In the genomic region with DNA sequence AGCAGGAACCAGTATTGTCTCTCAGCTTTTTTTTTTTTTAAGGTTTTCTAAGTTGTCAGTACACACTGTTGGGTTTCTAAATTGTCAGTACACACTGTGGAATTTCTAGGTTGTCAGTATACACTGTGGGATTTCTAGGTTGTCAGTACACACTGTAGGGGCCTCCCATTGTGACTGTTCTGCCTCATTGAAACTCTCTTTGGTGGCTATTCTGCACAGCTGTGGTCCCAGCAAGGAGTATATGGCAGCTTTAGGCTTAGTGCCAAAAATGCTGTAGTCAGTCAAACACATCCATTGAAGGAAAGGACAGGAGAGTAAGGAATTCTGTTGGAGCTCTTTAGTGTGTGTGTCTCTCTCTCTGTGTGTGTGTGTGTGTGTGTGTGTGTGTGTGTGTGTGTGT, we compare ENCODE assay signal across 27 mouse cellular contexts.
DNase-seq lines count a peak whose midpoint lies in the region; ATAC-seq lines count a peak whose summit lies in the region.
"Had no signal": no experiment of that assay in that cellular context is flagged by ENCODE, and none has a peak within 500 bp of the region (broad histone marks: within the 10 kb centered on the region; RNA-seq: fewer than 3 reads in every experiment).

No protein-coding gene starts in this region.

- no peak overlapping the region for H3K4me3 ChIP-seq in hindbrain, embryonic 14.5 days (replicated peaks; ENCODE audit: low read length)
- no peak overlapping the region for H3K4me3 ChIP-seq in hindbrain, embryonic 10.5 days
- H3K4me3 ChIP-seq in midbrain, embryonic 12.5 days = no peak overlapping the region
- H3K4me3 ChIP-seq in midbrain, embryonic 16.5 days (ENCODE audit: low read depth, low read length) = no peak overlapping the region
- no peak overlapping the region for H3K4me3 ChIP-seq in midbrain, embryonic 14.5 days (replicated peaks; ENCODE audit: low read depth, low read length)
- no peak overlapping the region for H3K4me3 ChIP-seq in kidney, embryonic 15.5 days (replicated peaks)
- H3K4me3 ChIP-seq: heart, embryonic 10.5 days; heart, embryonic 15.5 days; limb, embryonic 12.5 days; liver, embryonic 15.5 days; lung, embryonic 15.5 days had no signal

- no peak overlapping the region for H3K4me2 ChIP-seq in hindbrain, embryonic 14.5 days (replicated peaks)
- no peak overlapping the region for H3K4me2 ChIP-seq in midbrain, embryonic 12.5 days (replicated peaks)
- H3K4me2 ChIP-seq in midbrain, embryonic 16.5 days (ENCODE audit: low read length) = no peak overlapping the region
- H3K4me2 ChIP-seq in midbrain, embryonic 14.5 days (ENCODE audit: low read length) = no peak overlapping the region
- H3K4me2 ChIP-seq in kidney, embryonic 15.5 days = no peak overlapping the region
- H3K4me2 ChIP-seq: heart, embryonic 15.5 days; limb, embryonic 12.5 days; liver, embryonic 15.5 days; lung, embryonic 15.5 days had no signal

- H3K27ac ChIP-seq in hindbrain, embryonic 14.5 days = no peak overlapping the region
- no peak overlapping the region for H3K27ac ChIP-seq in hindbrain, embryonic 10.5 days
- no peak overlapping the region for H3K27ac ChIP-seq in midbrain, embryonic 12.5 days (replicated peaks)
- H3K27ac ChIP-seq in midbrain, embryonic 16.5 days (ENCODE audit: low read length) = no peak overlapping the region
- no peak overlapping the region for H3K27ac ChIP-seq in midbrain, embryonic 14.5 days (replicated peaks; ENCODE audit: low read depth, low read length)
- H3K27ac ChIP-seq in kidney, embryonic 15.5 days = no peak overlapping the region
- H3K27ac ChIP-seq: heart, embryonic 10.5 days; heart, embryonic 15.5 days; limb, embryonic 12.5 days; liver, embryonic 15.5 days; lung, embryonic 15.5 days had no signal

- no peaks in the 10 kb centered on the region for H3K36me3 ChIP-seq in hindbrain, embryonic 14.5 days (replicated peaks; ENCODE audit: control insufficient read depth, insufficient read depth)
- H3K36me3 ChIP-seq in hindbrain, embryonic 10.5 days = no peaks in the 10 kb centered on the region
- H3K36me3 ChIP-seq in midbrain, embryonic 12.5 days = no peaks in the 10 kb centered on the region
- no peaks in the 10 kb centered on the region for H3K36me3 ChIP-seq in midbrain, embryonic 16.5 days (ENCODE audit: control insufficient read depth, insufficient read depth, low read length)
- no peaks in the 10 kb centered on the region for H3K36me3 ChIP-seq in midbrain, embryonic 14.5 days (ENCODE audit: control insufficient read depth, insufficient read depth, low read length)
- H3K36me3 ChIP-seq in kidney, embryonic 15.5 days = no peaks in the 10 kb centered on the region
- H3K36me3 ChIP-seq: G1E; heart, embryonic 10.5 days; heart, embryonic 15.5 days; limb, embryonic 12.5 days; liver, embryonic 15.5 days; lung, embryonic 15.5 days had no signal

- H3K9ac ChIP-seq in hindbrain, embryonic 14.5 days = no peak overlapping the region
- H3K9ac ChIP-seq in midbrain, embryonic 12.5 days (replicated peaks) = no peak overlapping the region
- no peak overlapping the region for H3K9ac ChIP-seq in midbrain, embryonic 16.5 days (ENCODE audit: low read depth, low read length)
- no peak overlapping the region for H3K9ac ChIP-seq in midbrain, embryonic 14.5 days (replicated peaks; ENCODE audit: low read length)
- H3K9ac ChIP-seq in kidney, embryonic 15.5 days = no peak overlapping the region
- H3K9ac ChIP-seq: heart, embryonic 15.5 days; limb, embryonic 12.5 days; liver, embryonic 15.5 days; lung, embryonic 15.5 days had no signal

- DNase-seq in cerebellum, postnatal 14 days = peak; percentile 8 to 9
- no peak for DNase-seq in cerebellum, adult 8-10 months
- DNase-seq in hindbrain, embryonic 14.5 days (ENCODE audit: low spot score) = no peak
- no peak for DNase-seq in hindbrain, embryonic 10.5 days (ENCODE audit: low spot score)
- peak; percentile 11 for DNase-seq in midbrain, embryonic 14.5 days
- DNase-seq: adrenal gland, postnatal 10 days; cerebellum, adult 11 months; cerebellum, postnatal 25 days; gastrocnemius, postnatal 25 days; heart, adult 11 months; kidney, adult 8-10 months; kidney, postnatal 10 days; layer of hippocampus, adult 9-11 months; lung, postnatal 36 days; right cerebral cortex, adult 18-20 months; spleen, adult 18-20 months; thymus, postnatal 14 days had no signal

- H3K4me1 ChIP-seq in hindbrain, embryonic 14.5 days (replicated peaks; ENCODE audit: control insufficient read depth, insufficient read depth, low read length) = no peaks in the 10 kb centered on the region
- no peaks in the 10 kb centered on the region for H3K4me1 ChIP-seq in hindbrain, embryonic 10.5 days (replicated peaks)
- no peaks in the 10 kb centered on the region for H3K4me1 ChIP-seq in midbrain, embryonic 12.5 days
- H3K4me1 ChIP-seq in midbrain, embryonic 16.5 days (ENCODE audit: control insufficient read depth, insufficient read depth, low read length) = no peaks in the 10 kb centered on the region
- H3K4me1 ChIP-seq in midbrain, embryonic 14.5 days (ENCODE audit: control insufficient read depth, insufficient read depth, low read length) = no peaks in the 10 kb centered on the region
- no peaks in the 10 kb centered on the region for H3K4me1 ChIP-seq in kidney, embryonic 15.5 days
- H3K4me1 ChIP-seq: heart, embryonic 10.5 days; heart, embryonic 15.5 days; limb, embryonic 12.5 days; liver, embryonic 15.5 days; lung, embryonic 15.5 days had no signal

- H3K27me3 ChIP-seq in hindbrain, embryonic 14.5 days (ENCODE audit: control insufficient read depth, insufficient read depth, low read length) = no peaks in the 10 kb centered on the region
- no peaks in the 10 kb centered on the region for H3K27me3 ChIP-seq in hindbrain, embryonic 10.5 days (ENCODE audit: insufficient read depth, poor library complexity, severe bottlenecking)
- no peaks in the 10 kb centered on the region for H3K27me3 ChIP-seq in midbrain, embryonic 12.5 days
- H3K27me3 ChIP-seq in midbrain, embryonic 16.5 days (ENCODE audit: control insufficient read depth, insufficient read depth, low read depth, low read length) = no peaks in the 10 kb centered on the region
- H3K27me3 ChIP-seq in midbrain, embryonic 14.5 days (ENCODE audit: control insufficient read depth, insufficient read depth, low read length) = no peaks in the 10 kb centered on the region
- H3K27me3 ChIP-seq in kidney, embryonic 15.5 days = no peaks in the 10 kb centered on the region
- H3K27me3 ChIP-seq: heart, embryonic 15.5 days; limb, embryonic 12.5 days; liver, embryonic 15.5 days; lung, embryonic 15.5 days had no signal

- H3K9me3 ChIP-seq in hindbrain, embryonic 14.5 days (ENCODE audit: control insufficient read depth, low read length) = no peaks in the 10 kb centered on the region
- no peaks in the 10 kb centered on the region for H3K9me3 ChIP-seq in hindbrain, embryonic 10.5 days
- H3K9me3 ChIP-seq in midbrain, embryonic 12.5 days = no peaks in the 10 kb centered on the region
- no peaks in the 10 kb centered on the region for H3K9me3 ChIP-seq in midbrain, embryonic 16.5 days (replicated peaks; ENCODE audit: control insufficient read depth, low read length, poor library complexity, severe bottlenecking)
- H3K9me3 ChIP-seq in midbrain, embryonic 14.5 days (ENCODE audit: control insufficient read depth, low read length) = no peaks in the 10 kb centered on the region
- H3K9me3 ChIP-seq in kidney, embryonic 15.5 days (replicated peaks) = no peaks in the 10 kb centered on the region
- H3K9me3 ChIP-seq: heart, embryonic 10.5 days; heart, embryonic 15.5 days; limb, embryonic 12.5 days; liver, embryonic 15.5 days; lung, embryonic 15.5 days had no signal

- peak; percentile 80 for ATAC-seq in hindbrain, embryonic 14.5 days (ENCODE audit: low FRiP score)
- peak; percentile 54 for ATAC-seq in midbrain, embryonic 12.5 days (ENCODE audit: low FRiP score, low read depth)
- no peak for ATAC-seq in midbrain, embryonic 16.5 days
- ATAC-seq in midbrain, embryonic 14.5 days (ENCODE audit: low FRiP score, low TSS enrichment) = no peak
- no peak for ATAC-seq in kidney, embryonic 15.5 days (replicated peaks; ENCODE audit: low FRiP score)
- ATAC-seq: intestine, embryonic 16.5 days had no signal

Comparison
In these comparisons a context has a peak if more than half of its experiments do, and no peak if none do; other contexts are left out.
1. DNase-seq: peak in cerebellum, postnatal 14 days (2 of 2) and midbrain, embryonic 14.5 days (single experiment); none in cerebellum, adult 8-10 months (single experiment), hindbrain, embryonic 14.5 days (single experiment) and hindbrain, embryonic 10.5 days (single experiment).
2. ATAC-seq: peak in hindbrain, embryonic 14.5 days (single experiment) and midbrain, embryonic 12.5 days (single experiment); none in midbrain, embryonic 16.5 days (single experiment), midbrain, embryonic 14.5 days (single experiment) and kidney, embryonic 15.5 days (single experiment).